Comparison of ENCODE assay signal across 22 mouse cellular contexts in the genomic region with DNA sequence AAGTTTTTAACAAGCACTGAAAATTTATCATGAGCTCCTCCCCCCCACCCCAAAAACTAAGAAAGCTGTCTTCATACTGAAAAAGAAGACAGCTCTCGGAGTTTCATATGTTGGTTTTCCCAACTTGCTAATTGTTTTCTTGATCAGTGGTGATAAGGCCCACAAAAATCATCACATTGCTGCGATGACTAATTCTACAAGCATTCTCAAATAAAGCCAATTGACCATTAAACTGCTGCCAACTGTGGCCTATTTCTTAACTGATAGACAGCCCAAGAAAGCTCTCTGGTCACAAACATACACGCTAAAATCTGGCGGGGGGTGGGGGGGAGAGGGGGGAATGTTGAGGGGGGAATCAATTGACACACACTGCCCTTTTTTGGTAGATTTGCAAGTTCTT.
"Had no signal": no experiment of that assay in that cellular context is flagged by ENCODE, and none has a peak within 500 bp of the region (broad histone marks: within the 10 kb centered on the region; RNA-seq: fewer than 3 reads in every experiment).

No protein-coding gene starts in this region.

- H3K4me3 ChIP-seq: limb, embryonic 13.5 days; midbrain, embryonic 12.5 days; midbrain, embryonic 15.5 days; neural tube, embryonic 12.5 days; neural tube, embryonic 15.5 days; stomach, embryonic 15.5 days had no signal

- H3K9me3 ChIP-seq: limb, embryonic 13.5 days; midbrain, embryonic 12.5 days; midbrain, embryonic 15.5 days; neural tube, embryonic 12.5 days; neural tube, embryonic 15.5 days; stomach, embryonic 15.5 days had no signal

- H3K27me3 ChIP-seq: limb, embryonic 13.5 days; midbrain, embryonic 12.5 days; midbrain, embryonic 15.5 days; neural tube, embryonic 12.5 days; neural tube, embryonic 15.5 days; stomach, embryonic 15.5 days had no signal

- H3K4me1 ChIP-seq: midbrain, embryonic 12.5 days; midbrain, embryonic 15.5 days; neural tube, embryonic 12.5 days; stomach, embryonic 15.5 days had no signal

- ATAC-seq: liver, postnatal 0 days; lung, postnatal 0 days; midbrain, embryonic 15.5 days had no signal

- H3K4me2 ChIP-seq: limb, embryonic 13.5 days; lung, embryonic 14.5 days; midbrain, embryonic 12.5 days; midbrain, embryonic 15.5 days; neural tube, embryonic 12.5 days; neural tube, embryonic 15.5 days; stomach, embryonic 15.5 days had no signal

- H3K27ac ChIP-seq: kidney, postnatal 0 days; limb, embryonic 13.5 days; liver, embryonic 14.5 days; macrophage; midbrain, embryonic 12.5 days; midbrain, embryonic 15.5 days; neural tube, embryonic 12.5 days; neural tube, embryonic 15.5 days; stomach, embryonic 15.5 days had no signal

- H3K36me3 ChIP-seq: limb, embryonic 13.5 days; midbrain, embryonic 12.5 days; midbrain, embryonic 15.5 days; neural tube, embryonic 12.5 days; neural tube, embryonic 15.5 days; stomach, embryonic 15.5 days had no signal

- DNase-seq: kidney, adult 9 months; kidney, postnatal 25 days; layer of hippocampus, postnatal 36 days; left cerebral cortex, postnatal 4 days; liver; liver, postnatal 0 days; lung, embryonic 14.5 days; right cerebral cortex, adult 18-20 months; right cerebral cortex, postnatal 14 days; spleen, adult 18-20 months; thymus, adult 18-20 months; thymus, postnatal 36 days had no signal

- H3K9ac ChIP-seq: limb, embryonic 13.5 days; liver, embryonic 14.5 days; liver, postnatal 0 days; lung, embryonic 14.5 days; midbrain, embryonic 12.5 days; midbrain, embryonic 15.5 days; neural tube, embryonic 12.5 days; neural tube, embryonic 15.5 days; stomach, embryonic 15.5 days had no signal
